Mouse (Mus musculus) bone marrow macrophage, adult 2 months (primary cell): ENCODE measurements at regions not wholly inside any gene's neighbourhood (a gene's known extent, or its start where the extent isn't known, plus 50 kb on each side); places are given as distances from the start of the nearest gene placed in this dataset.

Source experiments
- CTCF ChIP-seq: IDR thresholded peaks from 2 replicates; pipeline ENCODE4 v1.5.1; 2012; ENCODE audit warnings: low read depth, mild to moderate bottlenecking, low read length, moderate library complexity
- POLR2A ChIP-seq: IDR thresholded peaks from 2 replicates; pipeline ENCODE4 v1.6.1; 2012; ENCODE audit warnings: mild to moderate bottlenecking, low read depth, low read length, borderline replicate concordance

DNA sequence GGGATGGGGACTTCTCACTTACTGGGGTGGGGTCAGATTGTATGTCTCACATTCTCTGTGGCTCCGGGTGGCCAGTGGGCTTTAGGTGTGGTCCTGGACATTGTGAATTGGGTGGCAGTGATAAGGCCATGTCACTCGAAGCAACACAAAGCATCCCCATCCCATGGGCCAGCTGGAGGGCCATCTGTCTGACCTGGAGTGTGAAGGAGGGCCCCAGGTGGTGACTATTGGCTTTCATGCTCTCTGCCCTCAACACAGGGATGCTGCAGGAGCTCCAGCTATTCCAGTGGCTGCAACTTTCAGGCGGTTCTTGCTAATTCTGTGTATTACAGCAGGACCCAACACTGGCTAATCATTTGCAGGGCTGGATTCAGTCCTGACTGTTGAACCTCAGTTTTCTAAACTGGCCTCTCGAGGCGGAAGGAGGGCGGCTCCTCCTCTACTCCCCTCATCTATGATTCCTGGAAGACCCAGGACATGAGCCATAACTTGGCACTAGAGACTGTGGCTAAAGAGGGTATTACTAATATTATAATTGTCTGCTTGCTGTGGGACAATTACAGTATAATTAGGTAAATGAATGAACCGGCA lies 64.1 kb downstream of the 9530068E07Rik start:
- no peak for TF ChIP-seq POLR2A
- TF ChIP-seq CTCF = no peak
